Mouse (Mus musculus) adrenal gland, adult (tissue): ENCODE data around the gene Ercc8.

Experiments used
- DNase-seq, 2 experiments: peaks; one replicate each; pipeline ENCODE4 v3.0.0; 2022 to 2023; ENCODE audit warnings: low spot score in 1 of 2; ENCODE audit not compliant: inconsistent age in 2 of 2

Ercc8 gene

DNA sequence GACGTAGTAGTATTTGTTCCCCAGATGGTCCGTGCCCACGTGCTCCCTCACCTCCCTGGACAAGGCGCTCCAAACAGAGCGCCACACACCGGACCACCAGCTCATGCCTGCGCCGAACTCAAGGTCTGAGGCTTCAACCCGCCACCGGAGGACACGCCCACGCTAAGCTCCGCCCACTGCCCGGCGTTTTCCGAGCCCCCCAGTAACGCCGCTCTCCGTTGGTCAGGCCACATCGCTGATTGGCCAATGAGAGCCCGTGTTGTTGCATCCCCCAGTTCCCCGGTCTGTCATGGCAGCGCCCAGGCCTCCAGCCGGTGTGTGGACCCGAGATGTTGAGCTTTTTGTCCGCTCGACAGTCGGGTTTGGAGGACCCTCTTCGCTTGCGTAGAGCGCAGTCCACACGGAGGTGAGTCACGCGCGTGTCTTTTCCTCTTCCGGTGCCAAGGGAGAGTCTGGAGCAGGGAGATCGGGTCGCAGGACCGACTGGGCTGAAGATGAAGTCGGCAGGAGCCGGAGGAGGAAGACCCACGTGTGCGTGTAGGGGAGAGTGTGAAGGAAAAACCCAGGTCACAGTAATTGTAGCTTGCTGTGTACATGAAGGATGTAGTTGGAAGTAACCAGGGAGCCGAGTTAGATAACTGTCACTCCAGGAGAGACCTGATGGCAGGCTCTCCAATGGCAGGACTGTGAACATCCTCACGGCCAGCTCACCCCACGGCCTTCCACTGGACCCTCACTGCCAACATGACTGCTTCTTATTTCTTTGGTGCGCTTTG is at the start of gene Ercc8, which contains the start of gene Ndufaf2:
Gene Ercc8, plus strand, starts transcription at position 267 of the 776 bp plus-strand sequence.
Gene Ndufaf2, minus strand, starts transcription at position 159 of the 776 bp plus-strand sequence.
- DNase-seq: peak; percentile 96 to 98

DNA sequence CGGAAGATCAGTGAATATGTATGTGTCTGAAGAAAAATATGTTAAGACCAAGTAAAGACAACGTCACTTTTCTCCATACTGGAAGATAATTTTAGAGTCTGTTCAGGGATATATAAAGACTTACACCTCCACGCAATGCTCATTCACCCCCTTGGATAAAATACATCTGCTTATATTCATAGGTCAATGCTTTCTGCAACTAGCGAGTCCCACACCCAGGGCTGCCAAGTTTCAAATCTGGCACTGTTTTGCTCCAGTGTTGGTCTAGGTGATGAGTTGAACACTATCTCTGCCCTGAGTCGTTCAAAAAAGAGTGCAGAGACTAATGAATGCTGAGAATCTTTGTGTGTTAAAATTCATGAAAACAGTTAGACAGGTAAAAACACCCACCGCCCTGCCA is 47.6 kb upstream of the Ercc8 start:
- no peak for DNase-seq

DNA sequence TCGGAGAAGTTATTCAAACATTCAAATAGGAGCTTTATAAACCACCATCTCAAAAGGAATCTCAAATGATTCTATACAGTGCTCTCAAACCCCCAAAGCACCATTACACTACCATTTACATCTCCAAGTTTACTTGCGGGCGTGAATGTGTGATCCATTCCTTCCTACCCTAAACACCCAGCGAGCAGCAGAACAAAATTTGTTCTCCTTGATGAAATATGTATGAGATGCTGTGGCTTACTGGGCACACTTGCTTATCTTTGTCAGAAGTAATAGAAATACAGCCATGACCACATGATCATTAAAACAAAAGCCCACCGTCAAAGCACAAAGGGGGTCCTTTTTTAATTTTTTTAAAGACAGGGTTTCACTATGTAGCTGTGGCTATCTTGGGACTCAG is 45.0 kb upstream of the Ercc8 start:
- DNase-seq: no peak

DNA sequence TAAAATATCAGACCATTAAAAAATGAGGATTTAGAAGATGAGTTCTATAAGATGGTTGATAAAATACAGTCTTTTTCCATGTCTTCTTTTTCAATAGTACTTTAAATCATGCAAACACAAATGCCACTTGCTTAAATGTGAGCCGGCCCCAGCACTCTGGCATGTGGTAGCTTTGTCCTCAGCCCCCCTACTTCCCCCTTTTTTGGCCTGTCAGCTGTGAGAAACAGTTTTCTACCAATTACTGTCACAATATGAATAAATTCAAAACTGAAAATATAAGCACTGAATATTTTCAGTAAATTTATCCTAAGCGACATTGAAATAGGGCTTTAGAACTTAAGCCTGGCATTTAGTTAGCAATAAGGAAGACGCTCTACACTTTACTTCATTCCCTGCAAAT is 44.3 kb upstream of the Ercc8 start:
- no peak for DNase-seq

DNA sequence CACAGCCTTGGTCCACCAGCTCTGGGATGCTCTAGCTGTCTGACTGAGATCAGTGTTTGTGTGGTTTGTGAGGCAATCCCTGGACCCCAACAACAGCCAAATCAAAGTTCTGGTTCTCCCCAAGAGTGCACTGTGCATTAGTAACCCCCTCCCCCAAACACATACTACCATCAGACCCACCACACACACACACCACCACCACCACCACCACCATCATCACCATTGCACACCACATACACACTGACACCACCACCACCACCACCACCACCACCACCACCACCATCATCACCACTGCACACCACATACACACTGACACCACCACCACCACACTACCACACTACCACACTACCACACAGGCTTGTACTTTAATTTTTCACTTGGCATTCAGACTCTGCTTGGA is 40.9 kb upstream of the Ercc8 start:
- no peak for DNase-seq

DNA sequence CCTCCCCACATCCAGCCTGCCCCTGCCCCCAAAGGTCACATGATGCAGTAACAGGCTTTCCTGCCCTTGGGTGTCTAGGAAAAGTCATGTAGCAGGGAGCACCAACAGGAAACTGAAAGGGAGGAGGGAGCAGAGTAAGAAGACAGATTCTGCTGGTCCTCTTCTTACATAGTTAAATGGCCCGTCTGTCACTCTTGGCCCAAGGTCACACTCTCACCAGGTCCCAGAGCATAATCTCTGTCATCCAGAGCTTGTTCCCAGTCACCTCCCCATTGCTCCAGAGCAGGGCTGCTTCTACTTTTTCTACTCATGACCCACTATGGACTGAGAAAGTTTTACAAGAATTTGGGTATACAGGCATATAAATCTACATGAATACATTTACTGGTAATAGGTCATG is 40.3 kb upstream of the Ercc8 start:
- DNase-seq: no peak

DNA sequence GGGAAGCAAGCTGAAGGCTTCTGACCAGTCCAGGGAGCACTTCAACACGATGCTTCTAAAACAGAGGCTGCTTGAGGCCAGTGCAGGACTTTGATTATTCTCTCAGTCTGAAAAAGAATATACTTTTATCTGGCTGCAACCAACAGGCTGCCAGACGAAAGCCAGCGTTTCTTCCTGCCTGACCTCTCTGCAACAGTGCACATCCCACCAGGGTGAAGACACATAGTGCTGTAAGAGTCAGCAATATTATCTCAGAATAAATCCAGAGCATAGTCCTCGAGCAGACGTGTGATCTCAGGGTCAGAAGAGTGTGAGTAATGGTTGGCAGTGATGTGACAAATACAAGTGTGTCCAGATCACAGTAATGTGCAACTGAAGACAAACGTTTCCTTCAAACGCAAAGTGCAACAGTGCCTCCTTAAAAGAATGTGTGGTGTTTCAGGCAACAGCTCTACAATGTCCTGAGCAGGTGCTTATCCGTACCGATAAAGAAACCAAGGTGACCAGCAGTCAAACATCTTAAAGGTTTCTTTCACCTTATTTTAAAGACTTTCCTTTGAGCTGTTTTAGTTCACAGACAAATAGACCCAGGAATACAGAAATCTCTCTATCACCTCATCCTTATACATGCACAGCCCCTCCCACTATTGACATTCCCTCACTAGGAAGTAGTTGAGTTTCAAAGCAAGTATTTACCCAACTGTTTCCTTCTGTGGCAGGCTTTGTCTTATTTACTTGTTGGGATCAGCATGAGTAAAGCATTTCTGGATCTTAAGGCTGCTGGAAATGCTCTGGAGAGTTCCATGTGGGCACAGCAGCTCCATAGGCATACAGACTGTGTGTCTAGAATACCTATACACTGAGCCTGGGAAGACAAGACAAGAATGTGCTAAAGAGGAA is 38.9 kb upstream of the Ercc8 start:
- DNase-seq: no peak

DNA sequence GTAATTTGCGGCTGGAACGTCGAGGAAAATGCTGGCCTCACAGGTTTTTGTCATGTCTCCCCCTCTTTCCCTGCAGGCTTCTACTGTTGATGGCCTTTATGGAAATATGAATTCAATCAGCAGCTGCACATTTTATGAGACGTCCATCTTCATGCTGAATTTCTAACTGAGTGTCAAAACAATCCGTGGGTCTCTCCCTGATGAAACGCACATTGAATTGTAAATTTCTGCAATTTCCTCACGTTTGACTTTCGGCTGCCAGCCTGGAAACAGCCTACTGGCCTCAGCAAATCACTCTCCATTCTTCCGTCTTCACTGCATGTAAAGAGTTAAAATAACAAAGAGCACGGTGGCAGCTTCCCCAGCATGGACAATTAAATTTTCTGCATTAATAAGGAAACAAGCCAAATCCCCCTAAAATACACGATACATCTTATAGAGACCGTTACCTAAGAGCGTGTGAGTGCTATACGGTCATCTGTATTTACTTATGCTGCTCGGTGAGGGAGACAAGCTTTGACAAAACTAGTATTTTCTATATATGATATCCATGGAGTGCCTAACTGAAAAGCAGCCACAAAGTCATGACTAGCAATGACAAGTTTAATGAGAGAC is 35.3 kb upstream of the Ercc8 start:
- DNase-seq: no peak

DNA sequence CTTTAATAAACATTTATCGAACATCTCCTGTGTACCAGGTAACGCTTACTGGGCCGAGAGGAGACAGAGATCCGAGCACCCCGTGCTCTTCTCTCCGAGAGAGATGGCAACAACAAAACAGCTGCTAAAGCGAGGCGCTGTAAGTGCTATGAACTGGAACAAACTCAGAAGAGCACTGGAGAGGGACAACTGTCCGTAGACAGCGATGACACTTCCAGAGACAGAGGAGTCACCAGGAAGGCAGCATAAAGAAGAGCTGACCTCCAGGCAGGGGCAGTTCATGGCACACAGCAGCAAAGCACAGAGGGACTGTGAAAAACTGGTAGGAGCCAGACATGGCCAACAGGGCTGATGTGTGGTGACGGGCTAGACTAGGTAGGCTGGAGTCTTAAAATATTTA is 34.4 kb upstream of the Ercc8 start:
- DNase-seq: no peak

DNA sequence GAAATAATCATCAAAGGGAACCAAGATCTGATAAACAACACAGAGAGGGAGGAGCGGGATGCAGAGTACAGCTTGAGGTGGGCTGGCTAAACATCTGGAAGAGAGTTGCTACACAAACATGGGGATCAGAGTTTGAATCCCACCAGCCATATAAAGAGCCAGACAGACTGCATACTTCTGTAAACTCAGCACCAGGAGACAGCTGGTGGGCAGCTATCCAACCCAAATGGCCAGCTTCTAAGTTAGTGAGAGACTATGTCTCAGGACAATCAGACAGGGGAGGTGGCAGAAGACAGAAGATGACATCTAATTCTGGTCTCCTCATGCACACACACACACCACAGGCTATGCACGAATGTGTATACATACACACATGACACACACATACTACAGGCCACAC is 32.3 kb upstream of the Ercc8 start:
- no peak for DNase-seq

DNA sequence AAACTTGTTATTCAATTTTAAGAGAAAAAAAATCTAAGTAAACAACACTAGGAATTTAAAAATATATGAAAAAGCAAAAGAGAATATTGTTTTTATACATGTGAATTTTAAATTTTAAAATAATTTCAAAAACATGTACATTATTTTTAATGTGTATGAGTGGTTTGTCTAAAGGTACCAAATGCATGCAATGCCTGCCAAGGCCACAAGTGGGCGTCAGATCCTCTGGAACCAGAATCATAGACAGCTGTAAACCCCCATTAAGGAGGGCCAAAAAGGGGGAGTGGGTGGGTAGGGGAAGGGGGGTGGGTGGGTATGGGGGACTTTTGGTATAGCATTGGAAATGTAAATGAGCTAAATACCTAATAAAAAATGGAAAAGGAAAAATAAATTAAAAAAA is 31.4 kb upstream of the Ercc8 start:
- peak in 1 of 2 experiments; percentile 52 for DNase-seq

DNA sequence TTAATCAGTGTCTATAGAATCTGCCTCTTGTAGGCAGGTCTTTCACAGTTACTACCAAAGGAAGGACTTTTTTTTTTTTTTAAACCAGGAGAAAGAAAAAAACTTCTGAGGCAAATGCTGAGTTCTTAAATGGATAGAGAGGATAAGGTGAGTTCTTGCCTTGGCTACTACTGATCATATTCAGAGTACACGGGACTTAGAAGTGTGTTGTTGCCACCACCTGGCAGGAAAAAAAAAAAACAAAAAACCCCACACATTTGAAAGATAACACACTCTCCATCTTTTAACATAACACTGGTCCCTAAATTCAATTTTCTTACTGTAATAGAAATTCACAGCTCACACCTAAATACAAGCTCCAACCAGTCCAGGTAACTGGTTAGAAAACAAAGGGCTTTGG is 30.6 kb upstream of the Ercc8 start:
- no peak for DNase-seq

DNA sequence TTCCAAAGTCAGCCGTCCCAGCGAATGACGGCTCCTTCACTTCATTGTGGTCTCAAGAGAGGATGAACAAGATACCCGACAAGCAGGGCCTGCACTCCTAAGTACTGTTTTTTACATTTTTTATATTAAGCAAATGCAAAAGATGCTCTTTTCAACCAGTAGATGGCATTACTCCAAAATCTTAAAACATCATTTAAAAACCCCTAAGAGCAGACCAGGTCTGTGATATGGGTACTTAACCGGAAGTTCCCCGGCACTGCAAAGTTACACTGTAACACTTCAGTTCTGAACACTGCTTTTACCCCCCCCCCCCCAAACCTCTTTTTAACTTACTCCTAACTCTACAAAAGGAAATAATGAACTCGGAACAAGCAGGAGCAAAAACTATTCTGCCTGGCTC is 29.5 kb upstream of the Ercc8 start:
- no peak for DNase-seq

DNA sequence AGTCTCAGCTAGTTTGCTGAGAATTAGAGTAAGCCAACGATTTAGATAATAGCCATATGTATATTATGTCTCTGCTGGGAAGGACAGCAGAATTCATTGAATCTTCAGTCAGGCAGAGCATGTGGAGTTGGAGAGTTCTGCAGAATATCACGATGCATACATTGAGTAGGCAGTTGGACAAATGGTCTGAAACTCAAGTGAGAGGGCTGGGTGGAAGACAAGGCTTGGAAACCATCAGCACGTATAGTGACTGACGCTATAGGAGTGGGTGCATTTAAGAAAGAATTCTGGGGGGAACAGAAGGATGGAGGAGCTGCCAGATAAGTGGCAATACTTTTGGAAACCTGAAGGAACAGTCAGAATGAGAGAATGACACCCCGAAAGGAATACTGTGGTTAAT is 27.8 kb upstream of the Ercc8 start:
- DNase-seq: no peak

DNA sequence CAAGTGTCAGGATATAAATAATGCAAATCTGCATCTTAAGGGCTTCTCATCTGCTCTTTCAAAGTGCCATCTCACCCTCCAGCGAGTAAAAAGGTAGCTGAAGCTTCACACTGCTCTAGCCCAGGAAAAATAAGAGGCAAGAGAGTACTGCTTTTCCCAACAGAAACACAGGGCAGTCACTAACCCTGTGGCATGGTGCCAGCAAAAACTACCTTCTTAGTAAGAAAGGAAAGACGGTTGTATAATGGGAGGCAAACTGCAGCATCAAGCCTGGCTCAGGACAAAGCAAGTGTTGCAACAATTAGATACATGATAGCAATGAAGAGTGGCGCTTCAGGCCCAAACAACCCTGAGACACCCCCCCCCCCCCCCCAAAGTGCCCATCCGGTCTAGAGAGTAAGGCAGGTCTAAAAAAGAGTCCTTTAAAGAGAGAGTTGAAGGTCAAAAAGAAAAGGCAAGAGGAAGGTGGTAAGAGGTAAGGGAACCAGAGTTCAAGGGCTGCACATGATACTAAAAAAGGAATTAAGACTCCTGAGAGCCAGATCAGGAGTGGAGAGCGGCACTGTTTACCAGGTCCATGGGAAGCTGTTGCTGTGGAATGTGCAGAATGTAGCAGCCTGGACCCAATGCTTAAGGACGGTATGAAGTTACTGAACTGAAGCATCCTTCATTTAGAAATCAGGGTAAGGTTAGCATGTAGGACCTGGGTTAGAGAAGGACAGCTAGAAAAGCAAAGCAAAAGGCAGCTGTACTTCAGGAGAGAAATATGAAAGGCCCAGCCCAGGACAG is 26.3 kb upstream of the Ercc8 start:
- peak in 1 of 2 experiments; percentile 52 for DNase-seq

DNA sequence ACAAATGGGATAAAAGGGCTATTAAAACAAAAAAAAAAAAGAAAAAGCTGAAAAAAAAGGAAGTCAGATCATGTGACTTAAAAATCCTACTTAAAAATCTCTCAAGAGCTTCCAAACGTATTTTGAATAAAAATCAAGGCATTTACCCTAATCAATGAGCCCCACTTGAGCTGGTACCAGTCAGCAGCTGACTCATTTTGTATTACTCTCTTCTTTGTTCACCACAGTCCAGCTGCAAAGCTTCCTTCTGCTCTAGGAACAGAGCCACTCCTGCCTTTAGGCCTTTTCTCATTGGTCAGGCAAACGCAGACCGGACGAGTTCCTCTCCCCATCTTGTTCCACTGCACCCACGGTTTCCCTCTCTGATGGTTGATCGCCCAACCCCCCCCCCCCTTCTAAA is 22.9 kb upstream of the Ercc8 start:
- DNase-seq: no peak

DNA sequence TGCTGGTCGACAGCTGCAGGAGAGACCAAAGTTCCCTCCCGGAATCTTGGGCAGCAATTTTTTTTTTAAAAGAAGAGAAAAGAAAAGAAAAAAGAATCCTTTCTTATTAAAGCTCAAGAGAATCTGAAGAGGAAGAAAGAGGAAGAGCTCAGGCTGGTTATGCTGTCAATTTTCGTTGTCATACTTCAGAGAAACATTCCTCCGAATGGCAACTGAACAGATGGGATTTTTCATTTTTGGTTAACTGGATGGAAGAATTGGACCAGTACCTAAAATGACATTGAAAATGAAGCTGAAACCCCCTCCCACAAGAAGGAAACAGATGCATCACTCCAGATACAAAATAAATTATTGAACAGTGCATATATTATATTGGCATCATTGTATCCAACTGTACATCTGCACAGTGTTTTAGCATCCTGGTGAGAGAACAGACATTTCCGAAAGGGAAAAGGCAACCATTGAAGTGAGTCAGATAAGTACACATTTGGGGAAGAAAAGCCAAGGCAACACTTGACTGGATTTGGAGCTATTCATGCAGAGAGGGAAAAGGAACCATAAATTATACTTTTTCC is 20.0 kb upstream of the Ercc8 start:
- DNase-seq: no peak

DNA sequence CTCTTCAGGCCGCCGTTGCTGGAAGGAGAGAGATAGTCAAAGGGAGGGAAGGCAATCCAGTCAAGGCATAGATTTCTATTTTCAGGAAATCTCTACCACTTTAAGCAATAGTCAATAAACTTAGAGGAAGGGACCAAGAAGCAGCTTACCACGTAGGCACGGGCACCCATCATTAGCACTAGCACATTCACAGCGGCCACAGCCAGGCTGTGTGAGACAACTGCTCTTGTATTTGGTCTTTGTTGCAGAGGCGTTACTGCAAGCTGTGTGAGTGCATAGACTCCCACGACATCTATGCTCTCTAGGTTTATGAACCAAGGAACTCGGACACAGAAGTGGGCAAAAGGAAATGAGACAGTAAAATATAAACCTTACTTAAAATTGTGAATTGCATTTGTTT is 14.4 kb upstream of the Ercc8 start:
- DNase-seq: no peak

DNA sequence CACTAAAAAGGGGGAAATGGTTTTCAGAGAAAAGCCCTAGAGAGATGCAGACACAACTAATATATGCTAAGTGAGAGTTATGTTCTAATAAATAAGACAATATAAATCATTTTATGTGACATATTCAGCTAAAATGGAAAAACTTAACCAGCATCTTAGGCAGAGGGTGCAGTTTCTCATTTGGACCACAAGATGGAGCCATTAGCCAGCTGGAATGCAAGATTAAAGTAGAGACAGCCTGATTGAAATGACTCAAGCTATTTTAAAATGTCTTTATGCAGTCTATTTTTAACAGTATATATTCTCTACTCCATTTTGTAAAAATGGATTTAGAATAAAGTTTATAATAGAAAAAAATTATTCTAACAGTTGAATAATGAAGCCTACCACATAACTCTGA is 6.7 kb upstream of the Ercc8 start:
- DNase-seq: no peak

DNA sequence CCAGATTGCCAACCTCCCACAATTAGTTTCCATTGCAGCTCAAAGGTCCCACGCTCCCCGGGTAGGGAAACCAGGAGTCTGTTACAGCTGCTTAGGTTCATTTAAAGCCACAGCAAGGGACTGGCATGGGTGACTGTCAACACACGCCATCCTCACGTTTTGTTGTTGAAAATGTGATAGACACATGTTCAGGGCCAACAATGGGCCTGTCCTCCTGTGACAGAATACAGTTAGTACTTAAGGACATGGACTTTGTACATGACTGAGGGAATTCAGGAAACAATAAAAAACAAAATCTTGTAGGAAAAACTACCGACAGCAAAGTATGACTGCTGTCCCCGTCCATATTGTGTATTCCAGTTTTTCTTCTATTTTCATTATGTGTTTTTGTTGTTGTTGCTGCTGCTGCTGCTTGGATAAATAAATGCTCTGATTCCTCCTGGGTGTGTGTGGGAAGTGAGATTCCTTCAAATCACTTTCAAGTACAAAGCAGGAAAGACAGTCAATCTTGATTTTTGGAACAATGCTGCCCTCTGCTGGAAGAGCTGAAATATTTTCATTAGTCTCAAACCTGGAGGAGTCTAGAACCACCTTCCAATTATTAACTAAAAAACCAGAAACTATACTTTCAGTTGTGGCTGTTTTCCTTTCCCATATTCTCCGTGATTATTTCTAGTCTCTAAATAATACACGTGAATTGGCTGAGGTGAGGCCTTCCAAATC is 5.7 kb upstream of the Ercc8 start:
- peak in 1 of 2 experiments; percentile 82 for DNase-seq
